Mouse (Mus musculus) gastrocnemius, postnatal 10 days (tissue): Measurements from ENCODE around the gene Rassf8. TPM values are rescaled to one million over a fixed set of nuclear protein-coding genes. Genes with fewer than 3 reads are reported as not detected.

Experiments used
- DNase-seq: peaks from one replicate; pipeline ENCODE4 v3.0.0; 2021; ENCODE audit warnings: mixed read lengths
- total RNA-seq, 2 experiments: library from RNA; stranded (reverse); gene quantifications; 2 replicates each; pipeline ENCODE4 v1.2.3; 2021

The Rassf8 gene
- total RNA-seq, 2 experiments from 2014 or later = 40.7 to 41.6 TPM

DNA sequence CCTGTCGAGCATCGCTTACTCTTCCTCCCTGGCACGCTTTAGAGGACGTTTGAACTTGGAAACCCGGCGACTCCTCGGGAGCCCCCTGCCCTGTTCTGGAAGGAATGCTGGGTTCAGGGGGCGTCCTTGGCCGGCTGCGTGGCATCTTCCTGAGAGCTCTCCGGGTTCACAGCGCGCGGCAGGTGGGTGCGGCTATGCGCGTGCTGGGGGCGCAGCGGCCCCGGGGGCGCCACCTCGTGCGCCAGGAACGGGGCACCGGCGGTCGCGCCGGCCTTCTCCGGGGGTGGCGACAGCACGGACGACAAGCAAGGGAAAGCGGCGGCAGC is 116.2 kb downstream of the Rassf8 start:
- DNase-seq = no peak

DNA sequence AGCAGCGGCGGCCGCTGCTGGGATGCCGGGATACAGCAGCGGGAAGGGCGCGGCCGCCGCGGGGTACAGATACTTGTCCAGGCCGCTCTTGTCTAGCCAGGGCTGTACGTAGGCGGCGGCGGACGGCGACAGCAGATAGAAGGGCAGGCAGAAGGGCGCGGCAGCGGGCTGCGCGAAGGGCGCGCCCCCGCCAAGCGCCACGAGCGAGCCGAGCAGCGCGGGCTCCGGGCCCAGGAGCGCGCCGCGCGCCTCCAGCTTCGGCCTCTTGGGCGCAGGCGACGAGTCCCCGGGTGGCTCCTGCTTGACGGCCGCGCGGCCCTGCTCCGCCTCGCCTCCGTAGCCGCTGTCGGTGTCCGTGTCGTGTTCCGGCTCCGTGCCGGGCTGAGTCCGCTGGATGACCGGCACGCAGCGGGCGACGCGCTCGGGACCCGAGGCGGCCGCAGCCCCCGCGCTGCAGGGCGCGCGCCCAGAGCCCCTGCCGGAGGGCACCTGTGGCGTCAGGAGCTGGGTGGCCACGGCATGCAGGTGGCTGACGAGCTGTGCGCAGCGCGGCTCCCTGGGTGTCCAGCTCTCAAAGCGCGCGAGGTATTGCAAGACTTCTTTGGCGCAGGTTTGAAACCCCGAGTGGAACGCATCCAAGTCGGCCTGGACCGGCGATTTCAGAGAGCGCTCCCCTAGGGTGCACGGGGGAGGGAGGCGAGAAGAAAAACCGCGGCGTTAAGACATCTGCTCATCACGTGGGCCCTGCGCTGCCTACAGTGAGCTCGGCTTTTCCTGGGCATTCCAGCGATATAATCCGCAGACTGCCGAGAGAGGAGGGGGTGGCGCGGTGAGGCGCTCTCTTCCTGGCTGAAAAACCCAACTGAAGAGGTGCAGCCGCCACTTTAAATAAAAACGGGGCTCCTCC is 116.8 kb downstream of the Rassf8 start:
- peak; percentile 81 for DNase-seq

DNA sequence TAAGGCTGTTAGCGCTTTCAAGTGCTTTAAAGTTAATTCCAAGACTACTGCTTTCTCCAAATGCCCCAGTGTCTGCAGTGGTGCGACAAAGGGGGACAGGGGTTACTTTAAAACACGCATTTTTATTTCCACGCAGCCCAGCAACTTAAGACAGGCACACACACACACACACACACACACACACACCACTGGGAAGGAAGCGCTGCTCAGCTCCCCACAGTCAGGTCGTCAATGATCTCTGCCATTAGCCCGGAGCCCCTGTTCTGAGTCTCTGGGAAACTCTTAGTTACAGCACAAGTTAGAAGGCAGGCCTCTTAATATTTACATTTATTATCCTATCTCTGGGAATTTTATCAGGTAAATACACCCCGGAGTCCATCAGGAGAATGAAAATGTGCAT is 117.6 kb downstream of the Rassf8 start:
- DNase-seq = no peak

DNA sequence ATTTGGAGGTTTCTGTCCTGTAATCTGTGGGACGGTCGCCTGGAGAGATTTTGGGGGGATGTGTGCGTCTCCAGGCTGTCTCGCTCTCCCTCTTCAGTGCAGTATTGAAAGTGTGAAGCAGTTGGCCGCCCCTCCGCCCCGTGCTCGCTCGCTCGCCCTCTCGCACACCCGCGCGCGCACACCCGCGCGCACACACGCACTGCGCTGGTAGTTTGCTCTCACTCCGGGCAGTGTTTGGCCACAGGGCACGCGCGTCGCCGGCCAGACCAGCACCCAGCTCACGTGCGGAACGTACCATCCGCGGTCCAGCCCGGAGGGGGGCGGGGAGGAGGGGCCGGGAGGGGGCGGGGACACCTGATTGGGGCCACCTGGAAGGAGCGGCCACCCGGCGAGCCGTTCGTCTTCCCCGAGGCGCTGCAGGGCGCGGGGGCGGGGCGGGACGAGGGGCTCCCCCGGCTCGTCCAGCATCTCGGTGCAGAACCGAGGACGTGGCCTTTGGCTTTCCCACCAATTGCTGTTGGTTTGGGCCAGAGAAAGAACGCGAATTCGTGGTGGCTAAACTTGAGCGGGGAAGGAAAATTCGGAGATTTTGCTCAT is 118.8 kb downstream of the Rassf8 start, which contains the start of gene Bhlhe41:
TSS of gene Bhlhe41 (minus strand) at position 270 of the 597 bp plus-strand sequence.
- DNase-seq = peak; percentile 85

DNA sequence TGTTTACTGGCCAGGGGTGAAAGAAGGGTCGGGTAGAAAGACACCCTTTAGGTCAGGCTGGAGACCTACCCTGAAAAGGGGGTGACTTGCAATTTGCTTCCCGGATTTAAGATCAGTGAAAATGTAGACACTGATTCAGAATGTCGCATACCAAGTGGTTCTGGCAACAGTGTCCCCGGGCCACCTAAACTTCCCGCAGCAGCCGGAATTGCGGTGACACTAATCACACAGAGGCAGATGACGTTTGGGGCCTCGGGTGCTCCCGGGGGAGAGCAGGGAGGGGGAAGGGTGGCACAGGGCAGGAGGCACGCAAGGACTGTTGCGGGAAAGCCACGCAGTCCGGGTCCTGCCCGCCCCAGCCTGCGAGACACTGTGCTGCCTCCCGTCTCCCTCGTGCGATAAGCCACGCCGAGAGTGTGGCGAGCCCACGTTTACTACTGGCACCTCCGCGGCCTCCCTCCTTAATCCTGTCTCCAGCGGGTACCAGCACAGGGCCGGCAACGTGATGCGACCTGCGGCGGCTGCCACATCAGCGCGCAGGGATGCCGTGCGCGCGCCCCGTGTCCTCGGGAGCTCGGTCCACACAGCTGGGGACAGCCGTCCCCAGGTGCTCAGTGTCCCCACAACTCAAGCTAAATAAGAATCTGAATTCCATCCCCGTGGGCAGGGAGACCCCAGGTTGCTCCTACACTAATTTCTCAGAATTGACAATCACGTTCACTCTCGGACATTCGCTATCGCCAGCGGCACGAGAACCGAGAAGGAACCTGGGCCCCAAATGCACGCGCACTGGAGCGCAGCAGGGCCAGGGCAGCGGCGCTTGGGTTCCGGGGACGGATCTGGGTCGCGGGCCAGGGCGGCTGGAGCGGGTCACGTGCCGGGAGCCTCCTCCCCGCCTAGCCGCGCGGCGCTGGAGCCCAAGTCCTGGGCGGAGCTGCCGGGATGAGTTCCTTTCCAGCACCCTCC is 119.6 kb downstream of the Rassf8 start:
- DNase-seq = peak; percentile 96

DNA sequence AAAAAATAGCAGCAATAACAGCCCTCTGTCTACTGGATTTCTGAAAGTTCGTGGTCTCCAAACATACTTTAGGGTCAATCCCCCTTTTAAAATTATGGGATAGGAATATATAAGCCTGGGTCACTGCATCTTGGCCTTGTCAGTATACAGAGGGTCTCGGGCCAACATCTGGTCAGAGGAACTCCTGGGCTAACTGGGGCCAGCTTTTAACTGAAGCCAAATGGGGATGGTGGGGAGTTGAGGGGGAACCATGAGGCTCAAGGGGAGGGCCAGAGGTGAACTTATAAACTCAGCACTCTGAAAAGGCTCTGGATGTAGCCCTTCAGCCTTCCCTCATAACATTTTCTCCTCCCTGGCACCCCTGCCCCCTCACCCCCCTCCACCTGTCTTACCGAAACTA is 120.6 kb downstream of the Rassf8 start:
- no peak for DNase-seq

Other genes with a start within 250 kb of the Rassf8 start
- under 1 TPM; 0.23 to 0.29 TPM for gene Lmntd1, start 132.4 kb upstream of the Rassf8 start, total RNA-seq
- gene Tuba3b, start 131.0 kb upstream of the Rassf8 start, total RNA-seq = not detected
- gene Bhlhe41, start 118.8 kb downstream of the Rassf8 start, total RNA-seq = 10 to 100 TPM; 24.7 to 36.4 TPM
- 100 to 1,000 TPM; 122 to 125 TPM for gene Sspn, start 184.9 kb downstream of the Rassf8 start, total RNA-seq